Mouse (Mus musculus) heart, adult 18-20 months (tissue): Measurements from ENCODE around the gene Phldb3. TPM values are rescaled to one million over a fixed set of nuclear protein-coding genes. Genes with fewer than 3 reads are reported as not detected.

Experiments used
- DNase-seq, 2 experiments: peaks; one replicate each; pipeline ENCODE4 v3.0.0; 2021 to 2022; ENCODE audit warnings: mixed read lengths in 1 of 2
- long read RNA-seq, 2 experiments: library from polyadenylated mRNA; stranded (forward); transcript quantifications; one replicate each; pipeline ENCODE4 v2.0.0; 2021
- total RNA-seq, 2 experiments: library from RNA; stranded (reverse); gene quantifications; 2 replicates each; pipeline ENCODE4 v1.2.3; 2021

The Phldb3 gene
- total RNA-seq: under 1 TPM; 0.10 to 0.31 TPM
- long read RNA-seq, experiment 1: 0 reads
- long read RNA-seq, experiment 2: 0 reads

GRCm38 (mm10) chr7:24610144-24610878 lies at the start of gene Phldb3:
Phldb3 (plus strand) TSS chr7:24610763.
- DNase-seq: peak in 1 of 2 experiments; percentile 42

GRCm38 (mm10) chr7:24561450-24561849 lies 49.1 kb upstream of the Phldb3 start:
- DNase-seq: no peak

DNA sequence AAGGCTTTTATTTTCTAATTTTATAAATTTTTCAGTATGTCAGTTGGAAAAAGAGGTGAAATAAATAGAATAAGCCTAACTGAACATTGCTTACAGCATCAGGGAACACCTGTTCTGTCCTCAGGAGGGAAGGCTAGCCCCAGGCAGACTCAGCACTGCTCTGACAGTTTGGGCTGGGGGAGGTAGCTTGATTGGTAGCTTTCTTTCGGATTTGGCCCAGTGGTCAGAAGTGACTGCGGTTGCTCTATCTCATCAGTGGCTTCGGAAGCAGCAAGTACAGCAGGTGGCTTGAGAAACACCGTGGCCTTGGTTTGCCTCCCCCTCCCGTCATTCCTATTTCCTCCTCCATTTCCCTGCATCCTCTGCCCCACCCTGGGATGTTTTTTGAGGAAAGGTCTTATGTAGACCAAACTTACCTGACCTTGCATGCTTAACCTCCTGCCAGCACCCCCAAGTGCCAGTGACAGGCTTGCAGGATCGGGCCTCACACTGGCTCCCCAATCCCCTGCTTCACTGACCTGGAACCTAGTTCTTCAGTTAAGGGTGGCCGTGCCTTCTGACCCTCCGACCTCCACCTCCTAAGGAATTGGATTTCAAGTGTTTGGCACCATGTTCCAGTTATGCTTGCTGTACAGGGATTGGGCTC lies 47.2 kb upstream of the Phldb3 start:
- DNase-seq: no peak

- DNase-seq: no peak
Observed at GRCm38 (mm10) chr7:24563837-24564206, 46.7 kb upstream of the Phldb3 start.

DNA sequence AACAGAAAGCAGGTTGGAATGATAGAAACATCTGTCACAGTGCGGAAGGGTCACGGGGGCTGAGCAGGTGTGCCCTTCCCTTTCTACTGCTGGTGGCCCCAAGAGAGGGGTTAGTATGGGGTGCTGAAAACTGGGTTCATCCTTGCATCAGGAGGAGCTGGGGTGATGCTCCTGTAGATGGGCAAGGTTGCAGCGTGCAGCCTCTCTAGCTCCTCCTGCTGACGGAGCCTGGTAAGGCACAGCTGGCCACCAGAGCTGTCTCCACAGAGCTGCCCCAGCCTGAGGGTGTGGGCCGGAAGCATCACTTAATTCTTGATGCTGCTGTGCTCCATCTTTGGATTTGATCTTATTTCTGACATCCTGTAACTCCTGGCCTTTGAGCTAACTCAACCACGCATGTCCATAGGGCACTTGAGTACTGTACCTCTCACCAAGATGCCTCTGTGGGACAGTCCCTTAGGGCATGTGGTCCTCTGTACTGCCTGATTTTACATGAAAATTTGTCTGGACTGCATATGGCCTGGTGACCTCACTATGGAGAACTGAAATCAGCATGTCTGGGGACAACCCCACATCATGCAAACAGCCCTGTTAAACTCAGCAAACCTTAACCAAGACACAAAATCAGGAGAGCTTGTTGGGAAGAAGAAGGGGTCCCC lies 45.8 kb upstream of the Phldb3 start:
- peak; percentile 58 to 74 for DNase-seq

GRCm38 (mm10) chr7:24565627-24566026 lies 44.9 kb upstream of the Phldb3 start:
- no peak for DNase-seq

- DNase-seq: no peak
Observed at GRCm38 (mm10) chr7:24566206-24566605, 44.4 kb upstream of the Phldb3 start.

DNA sequence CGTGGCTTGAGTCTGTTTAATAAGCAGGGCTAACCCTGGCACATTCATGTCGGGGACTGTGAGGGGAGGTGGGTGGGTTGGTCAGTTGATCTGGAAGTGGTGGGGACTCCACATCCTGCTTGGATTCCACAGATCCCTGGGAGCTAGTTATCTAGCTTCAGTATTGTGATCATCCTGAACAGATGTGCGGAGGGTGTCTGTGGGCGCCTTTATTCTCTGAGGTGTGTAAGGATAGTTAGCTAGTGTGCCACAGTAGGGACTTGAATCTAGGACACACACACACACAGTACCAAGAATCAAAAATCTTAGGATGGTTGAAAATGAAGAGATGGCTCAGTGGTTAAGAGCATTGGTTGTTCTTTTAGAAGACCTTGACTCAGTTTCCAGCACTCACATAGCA lies 42.1 kb upstream of the Phldb3 start:
- no peak for DNase-seq

GRCm38 (mm10) chr7:24571071-24571470 lies 39.5 kb upstream of the Phldb3 start:
- no peak for DNase-seq

GRCm38 (mm10) chr7:24572455-24572854 lies 38.1 kb upstream of the Phldb3 start:
- DNase-seq: no peak

DNA sequence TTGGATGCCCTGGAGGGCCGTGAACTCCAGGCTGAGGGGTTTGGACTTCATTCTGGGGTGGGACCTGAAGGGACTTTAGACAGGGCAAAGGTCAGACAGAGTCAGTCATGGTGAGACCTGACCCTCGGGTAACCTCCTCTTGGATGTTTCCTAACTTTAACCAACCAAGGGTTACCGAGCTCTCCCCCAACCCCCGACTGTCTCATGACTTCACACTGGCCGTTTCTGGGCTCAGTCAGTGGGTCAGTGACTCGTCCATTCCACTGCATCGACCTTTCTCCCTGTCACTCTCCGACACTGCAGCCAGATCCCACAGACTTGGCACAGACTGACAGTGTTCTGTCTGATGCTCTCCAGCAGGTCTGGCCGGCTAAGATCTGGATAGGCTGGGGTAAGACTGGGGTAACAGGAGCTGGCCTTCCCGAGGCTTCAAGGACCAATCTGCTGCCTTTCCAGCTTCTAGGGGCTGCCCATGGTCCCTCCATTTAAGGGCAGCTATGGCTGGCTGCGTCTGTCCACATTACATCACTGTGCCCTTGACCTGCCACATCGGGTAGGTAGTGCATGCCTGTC lies 36.3 kb upstream of the Phldb3 start:
- DNase-seq: no peak

DNA sequence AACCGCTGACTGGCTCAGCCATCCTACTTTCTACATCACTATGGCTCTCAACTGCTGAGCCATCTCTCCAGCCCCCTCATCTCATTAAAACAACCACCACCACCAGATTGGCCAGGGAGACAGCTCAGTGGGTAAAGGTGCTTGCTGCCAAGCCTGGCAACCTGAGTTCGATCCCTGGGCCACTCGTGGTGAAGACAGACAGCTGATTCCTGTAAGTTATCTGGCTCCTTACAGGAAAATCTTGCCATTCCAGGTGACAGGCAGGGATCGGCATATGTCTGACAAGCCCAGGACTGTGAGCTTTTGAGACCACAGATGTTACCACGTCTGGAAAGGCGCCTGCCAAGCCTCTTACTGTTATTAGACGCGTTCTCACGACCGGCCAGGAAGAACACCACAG lies 32.8 kb upstream of the Phldb3 start:
- no peak for DNase-seq

DNA sequence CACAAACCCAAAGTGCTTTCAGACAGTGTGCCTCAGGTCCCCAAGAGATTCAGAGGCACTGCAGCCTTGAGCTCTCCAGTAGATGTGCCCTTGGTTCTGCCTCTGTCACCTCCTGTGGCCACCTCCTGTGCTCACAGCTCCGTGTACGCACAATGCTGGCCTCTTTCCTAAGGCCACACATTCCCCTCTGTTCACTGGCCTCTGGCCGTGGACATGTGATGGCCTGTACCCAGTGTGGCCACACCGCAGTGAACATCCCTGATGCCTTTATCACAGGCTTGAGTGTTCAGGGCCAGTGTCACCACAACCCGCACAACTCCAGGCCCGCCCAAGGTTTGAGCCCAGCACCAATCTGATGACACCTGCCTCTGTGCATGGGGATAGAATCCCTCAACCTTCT lies 25.7 kb upstream of the Phldb3 start:
- no peak for DNase-seq

GRCm38 (mm10) chr7:24585995-24586394 lies 24.6 kb upstream of the Phldb3 start:
- DNase-seq: no peak

DNA sequence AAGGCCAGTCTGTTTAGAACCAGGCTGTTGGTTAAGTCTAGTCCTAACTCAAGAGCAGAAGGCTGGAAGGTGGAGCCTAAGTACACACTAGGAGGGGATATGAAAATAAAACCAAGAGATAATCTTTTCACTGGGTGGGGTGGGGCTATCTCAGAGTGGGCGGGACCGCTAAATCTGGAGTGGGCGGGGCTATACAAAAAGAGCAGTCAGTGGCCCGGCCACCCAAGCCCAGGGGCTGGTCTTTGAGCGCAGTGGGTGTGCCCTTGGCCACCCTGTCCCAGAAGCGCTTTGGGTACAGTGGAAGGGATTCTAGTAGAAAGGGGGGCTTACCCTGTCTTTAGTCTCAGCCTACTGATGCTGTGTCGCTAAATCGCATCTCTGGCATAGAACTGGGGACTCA lies 23.7 kb upstream of the Phldb3 start:
- DNase-seq: no peak

GRCm38 (mm10) chr7:24587330-24588105 lies 23.0 kb upstream of the Phldb3 start, which contains the start of the genes Ethe1 and Zfp575:
Ethe1 (plus strand) TSS chr7:24587543.
Zfp575 (minus strand) TSS chr7:24587641.
- DNase-seq: peak in 1 of 2 experiments; percentile 48

DNA sequence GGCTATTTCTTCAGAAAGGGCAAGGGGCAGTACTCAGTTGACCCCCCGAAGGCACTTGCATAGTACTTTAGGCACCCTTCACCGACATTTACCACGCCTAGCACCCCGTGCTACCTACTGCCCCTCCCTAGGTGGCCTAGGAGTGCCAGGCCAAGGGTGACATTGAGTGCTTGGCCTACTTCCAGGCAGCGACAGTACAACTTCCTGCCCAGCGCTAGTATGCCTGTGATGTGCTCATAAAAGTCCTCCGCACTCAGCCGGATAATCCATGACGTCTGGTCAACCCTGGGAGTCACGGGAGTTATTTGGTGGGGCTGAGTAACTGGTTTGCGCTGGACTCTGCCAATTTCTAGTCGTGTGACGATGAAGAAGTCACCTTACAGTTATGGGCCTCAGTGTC lies 22.2 kb upstream of the Phldb3 start:
- peak; percentile 56 to 66 for DNase-seq

DNA sequence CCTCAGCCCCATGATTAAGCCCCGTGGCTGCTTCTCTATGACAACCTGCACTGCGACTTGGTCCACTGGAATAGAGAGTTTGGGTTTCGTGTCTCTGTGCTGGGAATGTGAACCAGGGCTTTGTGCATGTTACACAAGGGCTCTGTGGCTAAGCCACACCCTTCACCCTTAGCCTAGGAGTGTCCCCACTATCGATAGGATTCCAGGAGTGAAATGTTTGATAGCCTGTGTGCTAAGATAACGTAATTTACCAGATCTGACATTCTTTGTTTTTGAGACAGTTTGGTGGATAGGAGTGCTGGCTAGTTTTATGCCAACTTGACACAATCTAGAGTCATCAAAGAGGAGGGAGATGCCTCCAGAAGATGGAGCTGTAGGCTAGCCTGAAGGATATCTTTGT lies 18.8 kb upstream of the Phldb3 start:
- DNase-seq: no peak

- no peak for DNase-seq
Observed at GRCm38 (mm10) chr7:24592163-24592562, 18.4 kb upstream of the Phldb3 start.

DNA sequence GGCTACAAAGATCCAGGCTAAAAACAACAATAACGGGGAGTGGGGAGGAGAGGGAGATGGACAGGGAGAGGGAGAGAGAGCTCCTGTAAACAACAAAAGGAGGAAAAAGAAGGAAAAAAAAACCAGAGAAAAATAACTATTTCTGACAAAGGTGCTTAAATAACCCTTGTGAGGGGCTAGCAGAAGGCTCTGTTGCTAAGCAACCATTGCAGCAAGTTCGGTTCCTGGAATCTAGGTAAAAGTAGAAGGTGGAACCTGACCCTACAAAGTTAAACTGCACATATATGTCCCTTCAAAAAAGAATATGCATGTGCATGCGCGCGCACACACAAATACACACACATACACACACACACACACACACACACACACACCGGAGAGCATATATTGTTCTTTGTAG lies 17.8 kb upstream of the Phldb3 start:
- no peak for DNase-seq

DNA sequence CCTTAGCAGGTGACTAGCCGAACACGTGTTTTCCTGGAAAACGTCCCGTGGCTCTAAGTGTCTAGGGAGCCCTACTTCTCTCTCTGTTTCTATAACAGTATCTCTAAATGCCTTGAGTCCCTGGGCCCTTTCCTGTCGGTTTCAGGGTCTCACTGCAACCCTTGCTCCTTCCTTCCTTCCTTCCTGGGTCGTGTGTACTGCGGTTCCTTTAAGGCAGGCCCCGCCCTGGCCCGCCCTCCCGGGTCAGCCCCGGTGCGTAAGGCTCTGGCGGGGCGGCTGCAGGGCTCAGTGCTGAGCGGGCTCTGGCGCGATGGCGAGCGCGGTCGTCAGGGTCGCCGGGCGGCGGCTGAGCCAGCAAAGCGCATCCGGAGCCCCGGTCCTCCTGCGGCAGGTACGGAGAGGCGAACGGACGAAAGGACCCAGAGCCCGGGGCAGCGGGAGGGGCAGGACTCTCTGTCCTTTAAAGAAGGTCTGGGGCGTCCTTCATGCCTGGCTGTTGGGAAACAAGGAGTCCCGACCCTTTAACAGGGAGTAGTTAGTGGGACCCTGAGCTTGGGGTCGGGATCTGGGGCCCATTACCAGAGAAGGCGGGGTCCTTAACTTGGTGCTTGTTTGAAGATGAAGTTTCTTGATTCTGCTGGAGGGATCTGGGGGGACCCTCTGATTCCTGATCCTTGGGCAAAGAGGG lies 16.8 kb upstream of the Phldb3 start:
- peak; percentile 86 to 87 for DNase-seq
